Mouse (Mus musculus) megakaryocyte, embryonic 14.5 days (primary cell): ENCODE measurements around the gene Pef1. TPM values are rescaled to one million over a fixed set of nuclear protein-coding genes. Genes with fewer than 3 reads are reported as not detected.
A peak's percentile ranks its signal among the peaks of the same experiment; 100 is the strongest.

Experiments
- H3K27me3 ChIP-seq: replicated peaks from 2 replicates; pipeline ENCODE3; 2012; ENCODE audit warnings: inconsistent platforms
- H3K36me3 ChIP-seq: replicated peaks from 2 replicates; pipeline ENCODE3; 2012; ENCODE audit warnings: low read length, inconsistent platforms, mixed read lengths
- H3K4me1 ChIP-seq: 2 replicates; pipeline ENCODE4 v1.6.1; 2012; ENCODE audit warnings: inconsistent platforms
- H3K4me3 ChIP-seq: replicated peaks from 2 replicates; pipeline ENCODE3; 2012; ENCODE audit warnings: moderate library complexity, mild to moderate bottlenecking, inconsistent platforms
- H3K9me3 ChIP-seq: 2 replicates; pipeline ENCODE4 v1.6.1; 2012; ENCODE audit warnings: inconsistent platforms
- FLI1 ChIP-seq: IDR thresholded peaks from 2 replicates; pipeline ENCODE4 v1.6.1; 2012; ENCODE audit warnings: low read length, inconsistent platforms, mixed read lengths
- GATA1 ChIP-seq: IDR thresholded peaks from 3 replicates; pipeline ENCODE4 v1.6.1; 2012; ENCODE audit warnings: mixed read lengths, low read length, inconsistent platforms, borderline replicate concordance
- polyA plus RNA-seq: library from polyadenylated mRNA; stranded (reverse); fragments of >175 nt; gene quantifications from 2 replicates; pipeline ENCODE4 v1.2.3, GENCODE M21; 2012; ENCODE audit warnings: low replicate concordance; ENCODE audit not compliant: insufficient read depth

Pef1 gene
- polyA plus RNA-seq, 1 experiment: 27.1 TPM

GRCm38 (mm10) chr4:130110091-130110490, 7.7 kb downstream of the Pef1 start:
- TF ChIP-seq GATA1 (no peak), FLI1 (no peak)

GRCm38 (mm10) chr4:130112299-130112698, 9.9 kb downstream of the Pef1 start:
- Histone ChIP-seq H3K36me3 (peaks cover 57% of the 10 kb centered on the region), H3K27me3 (no peaks in the 10 kb centered on the region), H3K4me1 (peaks cover 93% of the 10 kb centered on the region), H3K9me3 (no peaks in the 10 kb centered on the region), H3K4me3 (peak overlapping the region; percentile 85)
- TF ChIP-seq GATA1: no peak
- TF ChIP-seq FLI1: no peak

More at GRCm38 (mm10) chr4:130110091-130110490, 7.7 kb downstream of the Pef1 start:
- peak overlapping the region; percentile 97 for H3K4me3 ChIP-seq
- H3K36me3 ChIP-seq: peaks cover 39% of the 10 kb centered on the region
- H3K9me3 ChIP-seq: no peaks in the 10 kb centered on the region
- no peaks in the 10 kb centered on the region for H3K27me3 ChIP-seq
- H3K4me1 ChIP-seq: peaks cover 81% of the 10 kb centered on the region

GRCm38 (mm10) chr4:130112732-130113131, 10.4 kb downstream of the Pef1 start:
- peaks cover 61% of the 10 kb centered on the region for H3K36me3 ChIP-seq
- H3K27me3 ChIP-seq: no peaks in the 10 kb centered on the region
- TF ChIP-seq FLI1 (no peak), GATA1 (no peak)

GRCm38 (mm10) chr4:130120752-130121151, 18.4 kb downstream of the Pef1 start:
- Histone ChIP-seq H3K4me1 (peaks cover 59% of the 10 kb centered on the region), H3K36me3 (peaks cover 85% of the 10 kb centered on the region), H3K27me3 (no peaks in the 10 kb centered on the region), H3K9me3 (peaks cover 3% of the 10 kb centered on the region; the same call in 1 of the 2 replicates), H3K4me3 (peak overlapping the region; percentile 6)
- no peak for TF ChIP-seq GATA1
- no peak for TF ChIP-seq FLI1

More at GRCm38 (mm10) chr4:130112732-130113131, 10.4 kb downstream of the Pef1 start:
- Histone ChIP-seq H3K9me3 (peaks cover 2% of the 10 kb centered on the region; the same call in 1 of the 2 replicates), H3K4me1 (peaks cover 96% of the 10 kb centered on the region), H3K4me3 (peak overlapping the region; percentile 85)

- Histone ChIP-seq H3K4me1 (peaks cover 52% of the 10 kb centered on the region), H3K4me3 (no peak overlapping the region), H3K27me3 (no peaks in the 10 kb centered on the region), H3K36me3 (peaks cover 87% of the 10 kb centered on the region), H3K9me3 (peaks cover 3% of the 10 kb centered on the region; the same call in 1 of the 2 replicates)
- no peak for TF ChIP-seq GATA1
- TF ChIP-seq FLI1: no peak
Measured at GRCm38 (mm10) chr4:130121560-130121959, 19.2 kb downstream of the Pef1 start.

- Histone ChIP-seq H3K9me3 (no peaks in the 10 kb centered on the region), H3K36me3 (peaks cover 89% of the 10 kb centered on the region), H3K27me3 (no peaks in the 10 kb centered on the region), H3K4me3 (no peak overlapping the region), H3K4me1 (peaks cover 49% of the 10 kb centered on the region)
- TF ChIP-seq GATA1: no peak
- TF ChIP-seq FLI1: no peak
Measured at GRCm38 (mm10) chr4:130123020-130123419, 20.7 kb downstream of the Pef1 start.

- TF ChIP-seq GATA1 (no peak), FLI1 (no peak)
- Histone ChIP-seq H3K36me3 (peaks cover 94% of the 10 kb centered on the region), H3K9me3 (no peaks in the 10 kb centered on the region), H3K4me1 (peaks cover 49% of the 10 kb centered on the region), H3K4me3 (no peak overlapping the region), H3K27me3 (no peaks in the 10 kb centered on the region)
Measured at GRCm38 (mm10) chr4:130124110-130124509, 21.8 kb downstream of the Pef1 start.

GRCm38 (mm10) chr4:130125164-130125563, 22.8 kb downstream of the Pef1 start:
- no peak overlapping the region for H3K4me3 ChIP-seq
- H3K9me3 ChIP-seq: no peaks in the 10 kb centered on the region
- peaks cover 50% of the 10 kb centered on the region for H3K4me1 ChIP-seq
- TF ChIP-seq GATA1 (no peak), FLI1 (no peak)
- peaks cover 95% of the 10 kb centered on the region for H3K36me3 ChIP-seq
- peaks cover under 1% of the 10 kb centered on the region for H3K27me3 ChIP-seq

GRCm38 (mm10) chr4:130125935-130126334, 23.6 kb downstream of the Pef1 start:
- Histone ChIP-seq H3K4me3 (no peak overlapping the region), H3K9me3 (no peaks in the 10 kb centered on the region), H3K36me3 (peaks cover 87% of the 10 kb centered on the region), H3K4me1 (peaks cover 47% of the 10 kb centered on the region), H3K27me3 (peaks cover 9% of the 10 kb centered on the region)
- no peak for TF ChIP-seq GATA1
- TF ChIP-seq FLI1: no peak

- TF ChIP-seq GATA1 (no peak), FLI1 (no peak)
- peaks cover 37% of the 10 kb centered on the region for H3K4me1 ChIP-seq
- H3K36me3 ChIP-seq: peaks cover 57% of the 10 kb centered on the region
Measured at GRCm38 (mm10) chr4:130128907-130129306, 26.5 kb downstream of the Pef1 start.

GRCm38 (mm10) chr4:130130082-130130481, 27.7 kb downstream of the Pef1 start:
- Histone ChIP-seq H3K4me3 (no peak overlapping the region), H3K36me3 (peaks cover 46% of the 10 kb centered on the region), H3K4me1 (peaks cover 42% of the 10 kb centered on the region), H3K9me3 (no peaks in the 10 kb centered on the region), H3K27me3 (peaks cover 46% of the 10 kb centered on the region)
- TF ChIP-seq GATA1 (no peak), FLI1 (no peak)

More at GRCm38 (mm10) chr4:130128907-130129306, 26.5 kb downstream of the Pef1 start:
- H3K9me3 ChIP-seq: no peaks in the 10 kb centered on the region
- no peak overlapping the region for H3K4me3 ChIP-seq
- peaks cover 35% of the 10 kb centered on the region for H3K27me3 ChIP-seq
